Mouse (Mus musculus) hindbrain, embryonic 14.5 days (tissue): ENCODE results near the gene Loxl1. TPM values are rescaled to one million over a fixed set of nuclear protein-coding genes. Genes with fewer than 3 reads are reported as not detected.

Source experiments
- ATAC-seq: fragments of 200-750 bp; cut with Nextera tagmentation; 2 replicates; pipeline ENCODE4 v1.8.0; 2017; ENCODE audit warnings: moderate number of reproducible peaks, mild to moderate bottlenecking, moderate TSS enrichment, moderate library complexity; ENCODE audit not compliant: low FRiP score
- DNase-seq: peaks from one replicate; pipeline ENCODE4 v3.0.0-alpha.2; 2015; ENCODE audit warnings: low spot score
- H3K27ac ChIP-seq: fragments of 300-500 bp; sonication (generic); 2 replicates; pipeline ENCODE4 v1.5.1; 2014; ENCODE audit warnings: mild to moderate bottlenecking, moderate library complexity
- H3K27me3 ChIP-seq: fragments of 300-500 bp; sonication (generic); 2 replicates; pipeline ENCODE4 v1.6.1; 2014; ENCODE audit warnings: mild to moderate bottlenecking, low read length, mixed read lengths; ENCODE audit not compliant: control insufficient read depth, insufficient read depth
- H3K36me3 ChIP-seq: fragments of 300-500 bp; sonication (generic); replicated peaks from 2 replicates; pipeline ENCODE4 v1.6.1; 2014; ENCODE audit not compliant: control insufficient read depth, insufficient read depth
- H3K4me1 ChIP-seq: fragments of 300-500 bp; sonication (generic); replicated peaks from 2 replicates; pipeline ENCODE4 v1.6.1; 2014; ENCODE audit warnings: antibody characterized with exemption, low read length, mixed read lengths; ENCODE audit not compliant: control insufficient read depth, insufficient read depth
- H3K4me2 ChIP-seq: fragments of 300-500 bp; sonication (generic); replicated peaks from 2 replicates; pipeline ENCODE4 v1.6.1; 2014; ENCODE audit warnings: mild to moderate bottlenecking, moderate library complexity
- H3K4me3 ChIP-seq: fragments of 300-500 bp; sonication (generic); replicated peaks from 2 replicates; pipeline ENCODE4 v1.5.1; 2014; ENCODE audit warnings: mild to moderate bottlenecking, low read length
- H3K9ac ChIP-seq: fragments of 300-500 bp; sonication (generic); 2 replicates; pipeline ENCODE4 v1.6.1; 2014
- H3K9me3 ChIP-seq: fragments of 300-500 bp; sonication (generic); 2 replicates; pipeline ENCODE4 v1.6.1; 2016; ENCODE audit warnings: low read length; ENCODE audit not compliant: control insufficient read depth
- WGBS: fragments of 180-500 bp; shearing (Covaris S2); extraction: QIAGEN DNeasy Blood & Tissue Kit; methylation state at CpG from one replicate; pipeline ENCODE4 v1.1.7; 2014; 5-methylcytosine and 5-hydroxymethylcytosine counted together
- polyA plus RNA-seq: library from polyadenylated mRNA; unstranded; fragments of >200 nt; fragmentation: Nextera tagmentation; extraction: Ambion mirVana; gene quantifications from 2 replicates; pipeline ENCODE4 v1.2.1, GENCODE M21; 2014

Gene Loxl1
- 7.9 and 9.6 TPM in 2 replicates for polyA plus RNA-seq

DNA sequence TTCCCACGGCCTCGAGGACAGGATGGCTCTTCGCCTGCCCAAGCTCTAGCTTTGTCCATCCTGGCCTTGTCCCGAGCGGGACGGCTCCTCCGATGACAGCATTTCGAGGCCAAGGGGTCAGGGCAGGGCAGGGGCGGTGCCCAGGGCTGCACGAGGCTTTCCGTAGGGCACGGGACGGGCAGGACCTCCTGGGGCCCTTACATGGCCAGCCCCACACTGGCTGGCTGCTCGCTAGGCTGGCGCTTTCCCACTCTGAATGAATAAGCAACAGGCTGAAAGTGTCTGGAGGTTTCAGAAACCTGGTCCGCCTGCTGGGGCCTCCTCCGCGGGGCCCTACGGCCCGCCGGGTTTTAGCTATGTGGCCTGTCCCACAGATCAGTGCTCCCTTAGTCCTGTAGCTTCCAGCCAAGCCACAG is at the start of gene Loxl1:
Gene Loxl1 (minus strand): TSS at position 243 of the 416 bp plus-strand sequence.
- no peaks in the 10 kb centered on the region for H3K9me3 ChIP-seq
- H3K9ac ChIP-seq: peak within 1 kb of the TSS; percentile 46
- DNase-seq (peak; percentile 59), ATAC-seq (peak; percentile 19; the same call in 1 of the 2 replicates)
- peak within 1 kb of the TSS; percentile 59 for H3K4me2 ChIP-seq
- peak within 1 kb of the TSS; percentile 35 for H3K4me3 ChIP-seq
- H3K4me1 ChIP-seq: peaks cover 42% of the 10 kb centered on the region
- H3K27me3 ChIP-seq: peaks cover 26% of the 10 kb centered on the region
- WGBS: under 1% methylated on average over 21 of the region's 21 CpGs
- no peak within 1 kb of the TSS; the same call in 1 of the 2 replicates for H3K27ac ChIP-seq
- no peaks in the 10 kb centered on the region for H3K36me3 ChIP-seq

DNA sequence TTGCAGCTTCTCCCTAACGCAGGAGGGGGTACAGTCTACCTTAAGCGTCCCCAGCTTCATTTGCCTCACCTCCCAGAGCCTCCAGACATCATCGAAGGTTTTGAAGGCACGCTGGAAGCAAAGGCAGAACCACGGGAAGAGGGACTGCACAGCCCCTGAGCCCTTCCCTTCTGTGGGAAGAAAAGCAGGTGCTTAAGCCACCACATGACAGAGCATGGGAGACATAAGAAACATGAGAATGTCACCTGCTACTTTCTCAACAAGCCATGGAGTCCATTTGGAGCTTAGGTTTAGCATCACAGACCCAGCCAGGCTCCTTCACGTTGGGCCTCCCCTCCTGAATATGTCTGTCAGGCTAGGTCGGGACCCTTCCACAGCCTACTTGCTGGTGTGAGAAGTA is 49.0 kb upstream of the Loxl1 start:
- Histone ChIP-seq H3K9me3 (no peaks in the 10 kb centered on the region), H3K4me1 (no peaks in the 10 kb centered on the region), H3K27ac (no peak overlapping the region), H3K4me3 (no peak overlapping the region), H3K36me3 (no peaks in the 10 kb centered on the region), H3K27me3 (no peaks in the 10 kb centered on the region), H3K9ac (no peak overlapping the region), H3K4me2 (no peak overlapping the region)
- 85% methylated on average over 7 of the region's 7 CpGs for WGBS
- DNase-seq (no peak), ATAC-seq (no peak)

DNA sequence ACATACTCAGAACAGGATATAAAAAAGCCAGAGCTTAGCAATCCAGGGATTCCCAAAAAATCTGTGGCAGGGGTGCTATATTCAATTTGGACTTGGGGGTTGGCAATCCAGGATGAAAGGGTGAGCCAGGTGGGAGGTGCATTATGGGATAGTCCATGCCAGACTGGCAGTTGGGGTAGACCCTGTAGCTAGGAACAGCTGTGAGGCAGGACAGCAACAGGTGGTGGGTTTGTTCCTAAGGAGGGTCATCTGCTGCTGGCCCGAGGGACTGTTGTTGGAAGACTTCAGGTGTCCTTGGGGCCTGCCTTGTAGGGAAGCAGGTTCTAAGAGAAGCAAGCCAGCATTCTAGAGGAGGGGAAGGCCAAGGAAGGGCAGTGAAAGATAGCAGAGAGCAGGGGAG is 48.4 kb upstream of the Loxl1 start:
- 100% methylated on average over 1 of the region's 1 CpGs for WGBS
- no peak for DNase-seq
- no peak overlapping the region for H3K4me2 ChIP-seq
- no peaks in the 10 kb centered on the region for H3K9me3 ChIP-seq
- H3K27ac ChIP-seq: no peak overlapping the region
- H3K4me1 ChIP-seq: no peaks in the 10 kb centered on the region
- no peaks in the 10 kb centered on the region for H3K27me3 ChIP-seq
- ATAC-seq: no peak
- H3K4me3 ChIP-seq: no peak overlapping the region
- no peak overlapping the region for H3K9ac ChIP-seq
- no peaks in the 10 kb centered on the region for H3K36me3 ChIP-seq

DNA sequence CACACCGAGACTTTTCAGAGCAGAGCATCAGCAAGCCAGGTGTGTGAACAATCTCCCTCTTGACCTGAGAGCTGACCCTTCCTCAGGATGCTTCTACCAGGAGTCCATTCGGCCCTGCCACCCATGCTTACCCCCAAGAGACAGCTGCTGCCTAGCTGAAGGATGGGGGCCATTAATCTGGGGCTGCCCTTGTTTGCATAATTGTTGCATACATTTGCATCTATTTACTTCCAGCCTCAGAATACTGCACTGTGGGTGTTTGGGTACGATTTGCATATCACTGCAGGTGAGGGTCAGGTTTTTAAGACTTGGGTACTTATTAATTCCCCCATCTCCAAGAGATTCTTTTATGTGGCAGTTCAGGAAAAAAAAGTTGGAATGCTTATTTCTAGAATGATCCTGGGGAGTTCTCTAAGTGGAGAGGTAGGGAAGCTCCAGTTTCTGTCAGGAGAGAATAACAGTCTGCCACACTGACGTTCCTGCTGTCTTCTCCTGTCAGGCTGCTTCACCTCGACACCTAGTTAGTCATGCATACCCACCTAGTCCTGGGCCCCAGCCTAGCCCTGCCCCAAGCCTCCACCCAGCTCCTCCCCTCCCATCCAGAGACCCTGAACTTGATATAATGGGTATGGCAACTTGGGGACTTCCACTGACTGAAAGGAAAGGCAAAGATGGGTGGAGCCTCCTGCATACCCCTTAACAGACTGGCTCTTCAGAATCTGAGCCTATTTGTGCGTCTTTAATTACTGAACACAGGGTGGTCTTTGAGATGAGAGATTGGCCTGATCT is 42.5 kb upstream of the Loxl1 start:
- H3K4me1 ChIP-seq: peaks cover 15% of the 10 kb centered on the region; the same call in 1 of the 2 replicates
- H3K36me3 ChIP-seq: no peaks in the 10 kb centered on the region
- no peak for ATAC-seq
- H3K4me2 ChIP-seq: no peak overlapping the region
- no peak overlapping the region for H3K4me3 ChIP-seq
- H3K9me3 ChIP-seq: no peaks in the 10 kb centered on the region
- peak overlapping the region; percentile 38; the same call in 1 of the 2 replicates for H3K27ac ChIP-seq
- WGBS: 15% methylated on average over 6 of the region's 6 CpGs
- no peaks in the 10 kb centered on the region for H3K27me3 ChIP-seq
- DNase-seq: no peak
- no peak overlapping the region for H3K9ac ChIP-seq

DNA sequence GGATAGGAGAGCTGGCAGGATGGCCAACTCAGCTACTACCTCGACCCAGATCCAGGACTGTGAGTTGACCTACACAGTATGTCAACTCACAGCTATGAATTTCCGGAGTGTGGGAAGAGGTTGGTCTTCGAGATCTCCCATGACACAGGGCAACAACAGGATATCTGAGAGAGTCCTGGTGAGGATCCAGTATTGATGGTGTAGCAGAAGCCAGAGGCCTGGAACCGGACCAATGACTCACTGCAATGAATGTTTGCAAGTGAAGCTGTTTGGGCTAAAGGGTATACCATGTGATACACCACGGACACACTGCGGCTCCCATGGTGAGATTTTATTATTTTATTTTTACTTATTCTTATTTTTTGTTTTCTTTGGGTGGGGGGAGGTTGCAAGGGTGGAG is 41.7 kb upstream of the Loxl1 start:
- H3K4me3 ChIP-seq: no peak overlapping the region
- no peaks in the 10 kb centered on the region for H3K27me3 ChIP-seq
- H3K4me2 ChIP-seq: no peak overlapping the region
- no peak overlapping the region for H3K9ac ChIP-seq
- DNase-seq: no peak
- H3K36me3 ChIP-seq: no peaks in the 10 kb centered on the region
- H3K4me1 ChIP-seq: peaks cover 15% of the 10 kb centered on the region; the same call in 1 of the 2 replicates
- no peak for ATAC-seq
- H3K27ac ChIP-seq: no peak overlapping the region
- H3K9me3 ChIP-seq: no peaks in the 10 kb centered on the region
- 85% methylated on average over 6 of the region's 6 CpGs for WGBS

DNA sequence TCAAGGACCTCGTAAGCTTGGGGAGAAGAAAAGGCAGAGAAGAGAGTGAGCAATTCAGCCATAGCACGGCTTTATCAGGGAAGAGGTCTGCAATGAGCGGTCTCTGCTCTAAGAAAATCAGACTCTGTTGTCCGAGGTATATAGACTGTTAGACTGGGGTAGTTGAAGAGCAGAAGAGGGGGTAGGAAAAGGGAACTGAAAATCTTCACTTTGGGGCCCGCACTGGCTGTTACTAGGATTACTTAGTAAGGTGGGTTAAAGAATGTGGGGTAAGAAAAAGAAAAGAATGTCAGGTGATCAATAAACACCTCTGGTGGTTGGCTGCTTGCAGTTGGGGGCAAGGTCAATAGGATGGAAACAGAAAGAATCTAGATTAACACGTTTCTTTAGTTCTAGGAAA is 40.2 kb upstream of the Loxl1 start:
- Histone ChIP-seq H3K36me3 (no peaks in the 10 kb centered on the region), H3K9ac (no peak overlapping the region), H3K4me2 (no peak overlapping the region), H3K4me3 (no peak overlapping the region), H3K27ac (no peak overlapping the region), H3K4me1 (peaks cover 15% of the 10 kb centered on the region; the same call in 1 of the 2 replicates), H3K27me3 (no peaks in the 10 kb centered on the region), H3K9me3 (no peaks in the 10 kb centered on the region)
- ATAC-seq (no peak), DNase-seq (no peak)
- 92% methylated on average over 6 of the region's 6 CpGs for WGBS

DNA sequence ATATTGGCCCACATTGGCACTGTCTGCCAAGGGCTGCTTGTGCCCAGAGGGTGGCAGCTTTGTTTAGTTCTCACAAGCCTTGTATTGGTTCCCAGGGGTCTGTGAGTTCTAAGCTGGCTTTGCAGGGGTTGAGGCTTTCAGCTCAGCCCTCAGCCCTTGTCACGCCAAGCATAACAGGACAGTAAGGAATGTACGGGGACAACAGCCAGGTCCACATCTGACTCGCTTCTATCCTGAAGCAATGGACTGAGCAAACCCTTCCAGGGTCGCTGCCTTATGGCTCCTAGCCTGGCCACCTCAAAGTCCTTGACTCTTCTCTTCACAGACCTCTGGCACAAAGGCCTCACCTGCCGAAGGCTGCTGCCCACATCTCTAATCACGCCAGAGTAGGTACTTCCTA is 34.8 kb upstream of the Loxl1 start:
- Histone ChIP-seq H3K27ac (no peak overlapping the region), H3K36me3 (no peaks in the 10 kb centered on the region), H3K27me3 (no peaks in the 10 kb centered on the region), H3K4me1 (0 out of 2 replicates have a peak, but pooled peaks cover 5% of the 10 kb centered on the region), H3K4me3 (no peak overlapping the region), H3K9ac (no peak overlapping the region), H3K4me2 (no peak overlapping the region), H3K9me3 (no peaks in the 10 kb centered on the region)
- DNase-seq: no peak
- WGBS: 83% methylated on average over 6 of the region's 6 CpGs
- ATAC-seq: no peak

DNA sequence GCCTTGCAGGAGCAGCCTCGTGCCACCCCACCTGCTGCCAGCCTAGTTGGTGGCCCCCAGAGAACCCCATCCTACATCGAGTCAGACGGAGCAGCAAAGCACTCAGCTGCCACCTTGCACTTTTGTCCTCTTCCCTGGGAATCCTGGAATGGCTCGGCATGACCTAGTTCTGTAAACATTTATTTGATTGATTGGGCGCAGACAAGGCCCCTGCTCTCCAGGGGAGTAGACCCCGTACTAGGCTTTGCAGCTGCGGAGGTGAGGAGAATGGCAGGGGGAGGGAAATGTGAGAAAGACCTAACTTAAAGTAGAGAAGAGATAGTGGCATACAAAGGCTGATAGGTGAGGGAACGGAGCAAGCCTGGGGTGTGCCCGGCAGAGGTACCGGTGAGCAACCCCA is 33.5 kb upstream of the Loxl1 start:
- DNase-seq: no peak

DNA sequence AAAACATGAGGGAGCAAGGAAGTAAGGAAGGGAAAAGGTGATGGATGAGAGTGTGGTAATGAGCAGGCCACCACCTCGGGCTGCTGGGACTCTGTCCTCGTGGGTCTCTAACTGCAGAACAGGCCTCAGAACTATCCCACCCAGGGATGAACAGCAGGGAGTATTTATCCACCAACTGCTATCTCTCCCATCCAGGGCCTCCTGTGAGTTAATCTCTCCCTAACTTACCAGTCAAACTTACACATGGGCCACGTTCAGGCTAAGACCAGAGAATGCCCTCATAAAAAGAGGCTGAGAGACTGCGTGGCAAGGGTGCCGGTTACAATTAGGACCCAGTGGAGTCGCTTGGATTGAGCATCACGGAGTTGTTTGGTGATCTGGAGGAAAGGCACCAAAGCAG is 33.0 kb upstream of the Loxl1 start:
- 70% methylated on average over 7 of the region's 7 CpGs for WGBS
- no peak overlapping the region for H3K9ac ChIP-seq
- no peaks in the 10 kb centered on the region for H3K27me3 ChIP-seq
- H3K27ac ChIP-seq: no peak overlapping the region
- H3K4me1 ChIP-seq: 0 out of 2 replicates have a peak, but pooled peaks cover 5% of the 10 kb centered on the region
- DNase-seq (no peak), ATAC-seq (no peak)
- H3K36me3 ChIP-seq: no peaks in the 10 kb centered on the region
- no peaks in the 10 kb centered on the region for H3K9me3 ChIP-seq
- no peak overlapping the region for H3K4me3 ChIP-seq
- H3K4me2 ChIP-seq: no peak overlapping the region

More for the DNA sequence above, 33.5 kb upstream of the Loxl1 start:
- Histone ChIP-seq H3K27ac (no peak overlapping the region), H3K4me3 (no peak overlapping the region), H3K9ac (no peak overlapping the region), H3K36me3 (no peaks in the 10 kb centered on the region), H3K27me3 (no peaks in the 10 kb centered on the region), H3K4me2 (no peak overlapping the region), H3K4me1 (0 out of 2 replicates have a peak, but pooled peaks cover 5% of the 10 kb centered on the region), H3K9me3 (no peaks in the 10 kb centered on the region)
- 25% methylated on average over 10 of the region's 10 CpGs for WGBS
- no peak for ATAC-seq
